Comparison of ENCODE assay signal across 9 mouse cellular contexts in genomic region chrX:60592598-60592997, GRCm38 (mm10). TPM values are rescaled to one million over a fixed set of nuclear protein-coding genes. Genes with fewer than 3 reads are reported as not detected.
DNase-seq lines count a peak whose midpoint lies in the region; ATAC-seq and TF ChIP-seq lines count a peak whose summit lies in the region.
"Had no signal": no experiment of that assay in that cellular context is flagged by ENCODE, and none has a peak within 500 bp of the region (broad histone marks: within the 10 kb centered on the region; RNA-seq: fewer than 3 reads in every experiment).

TSS of gene Atp11c (minus strand) at chrX:60592698.

- no peak for TF ChIP-seq EP300 in ES-Bruce4 (IDR thresholded peaks at IDR 0.05; ENCODE audit: insufficient read depth, low read depth, low read length)

- no peak for TF ChIP-seq POLR2A in ES-Bruce4 (IDR thresholded peaks at IDR 0.05; ENCODE audit: insufficient read depth, low read length)

- WGBS in embryonic facial prominence, embryonic 12.5 days, result 80% methylated on average over 2 of the region's 2 CpGs
- 86% methylated on average over 2 of the region's 2 CpGs for WGBS in limb, embryonic 10.5 days
- 79% methylated on average over 2 of the region's 2 CpGs for WGBS in heart, embryonic 11.5 days (ENCODE audit: insufficient replicate concordance)

- no peak within 1 kb of the TSS for H3K4me2 ChIP-seq in embryonic facial prominence, embryonic 12.5 days (replicated peaks)
- H3K4me2 ChIP-seq in heart, embryonic 11.5 days, result no peak within 1 kb of the TSS

- intact Hi-C loops in gastrocnemius, postnatal 14 days (cut with DNase I; ENCODE audit: low total_unique reads), result no loop called here

- no peak within 1 kb of the TSS for H3K27ac ChIP-seq in ES-Bruce4 (ENCODE audit: insufficient read depth, low read length)
- H3K27ac ChIP-seq in embryonic facial prominence, embryonic 12.5 days, result no peak within 1 kb of the TSS
- H3K27ac ChIP-seq in limb, embryonic 10.5 days, result no peak within 1 kb of the TSS
- no peak within 1 kb of the TSS for H3K27ac ChIP-seq in heart, embryonic 11.5 days (ENCODE audit: low read depth, low read length)

- H3K36me3 ChIP-seq in ES-Bruce4 (ENCODE audit: control insufficient read depth, insufficient read depth, low read length, poor library complexity, severe bottlenecking), result no peaks in the 10 kb centered on the region
- no peaks in the 10 kb centered on the region for H3K36me3 ChIP-seq in embryonic facial prominence, embryonic 12.5 days
- H3K36me3 ChIP-seq in limb, embryonic 10.5 days, result no peaks in the 10 kb centered on the region
- H3K36me3 ChIP-seq in heart, embryonic 11.5 days (ENCODE audit: control insufficient read depth, insufficient read depth, low read length), result no peaks in the 10 kb centered on the region

- H3K4me1 ChIP-seq in ES-Bruce4 (ENCODE audit: control insufficient read depth, insufficient read depth, low read length), result no peaks in the 10 kb centered on the region
- no peaks in the 10 kb centered on the region for H3K4me1 ChIP-seq in embryonic facial prominence, embryonic 12.5 days
- no peaks in the 10 kb centered on the region for H3K4me1 ChIP-seq in limb, embryonic 10.5 days
- H3K4me1 ChIP-seq in heart, embryonic 11.5 days (ENCODE audit: control insufficient read depth, insufficient read depth, low read length), result no peaks in the 10 kb centered on the region

- no peaks in the 10 kb centered on the region for H3K27me3 ChIP-seq in ES-Bruce4 (ENCODE audit: control insufficient read depth, insufficient read depth, low read length, poor library complexity, severe bottlenecking)
- no peaks in the 10 kb centered on the region for H3K27me3 ChIP-seq in embryonic facial prominence, embryonic 12.5 days
- H3K27me3 ChIP-seq in limb, embryonic 10.5 days (ENCODE audit: low read depth, poor library complexity, severe bottlenecking), result no peaks in the 10 kb centered on the region
- no peaks in the 10 kb centered on the region for H3K27me3 ChIP-seq in heart, embryonic 11.5 days (ENCODE audit: control insufficient read depth, insufficient read depth, low read length)

- no peak within 1 kb of the TSS for H3K4me3 ChIP-seq in ES-Bruce4 (ENCODE audit: low read depth, low read length)
- no peak within 1 kb of the TSS for H3K4me3 ChIP-seq in embryonic facial prominence, embryonic 12.5 days
- H3K4me3 ChIP-seq in limb, embryonic 10.5 days, result no peak within 1 kb of the TSS
- no peak within 1 kb of the TSS for H3K4me3 ChIP-seq in heart, embryonic 11.5 days (ENCODE audit: low read depth, low read length)

- H3K9me3 ChIP-seq in ES-Bruce4 (replicated peaks; ENCODE audit: control insufficient read depth, insufficient read depth, low read length, poor library complexity, severe bottlenecking), result no peaks in the 10 kb centered on the region
- no peaks in the 10 kb centered on the region for H3K9me3 ChIP-seq in embryonic facial prominence, embryonic 12.5 days
- H3K9me3 ChIP-seq in limb, embryonic 10.5 days (replicated peaks), result no peaks in the 10 kb centered on the region
- H3K9me3 ChIP-seq in heart, embryonic 11.5 days (replicated peaks; ENCODE audit: control insufficient read depth, low read length), result no peaks in the 10 kb centered on the region

- DNase-seq in heart, postnatal 4 days, result no peak
- DNase-seq in heart, adult 18-20 months, result no peak
- DNase-seq in limb, embryonic 10.5 days (ENCODE audit: low spot score), result no peak
- no peak for DNase-seq in gastrocnemius, postnatal 14 days
- no peak for DNase-seq in testis, postnatal 10 days (ENCODE audit: low spot score)
- DNase-seq: cerebellum, adult 11-12 months had no signal

- no peak for TF ChIP-seq CTCF in ES-Bruce4 (IDR thresholded peaks at IDR 0.05; ENCODE audit: low read depth, low read length)

- ATAC-seq in embryonic facial prominence, embryonic 12.5 days (ENCODE audit: insufficient number of reproducible peaks, insufficient read depth, low FRiP score, low TSS enrichment), result no peak
- no peak for ATAC-seq in heart, embryonic 11.5 days (replicated peaks; ENCODE audit: insufficient number of reproducible peaks, low FRiP score, low TSS enrichment)

- H3K9ac ChIP-seq in ES-Bruce4 (ENCODE audit: low read depth, poor library complexity, severe bottlenecking), result no peak within 1 kb of the TSS
- H3K9ac ChIP-seq in embryonic facial prominence, embryonic 12.5 days, result no peak within 1 kb of the TSS
- H3K9ac ChIP-seq in heart, embryonic 11.5 days (ENCODE audit: low read depth, low read length), result no peak within 1 kb of the TSS

RNA-seq across cellular contexts. Expression of gene Atp11c, which starts in this region (rescaled TPM):
- total RNA-seq in heart, postnatal 4 days (2021), result 10 to 100 TPM; 10.1 to 10.2 TPM
- 1 to 10 TPM; 5.6 to 6.9 TPM for total RNA-seq in heart, adult 18-20 months (2021)
- 14.5 and 17.1 TPM in 2 replicates for polyA plus RNA-seq in ES-Bruce4 (2011; ENCODE audit: insufficient read depth, insufficient read length, low read depth, missing spikeins)
- 12.4 and 13.5 TPM in 2 replicates for polyA plus RNA-seq in embryonic facial prominence, embryonic 12.5 days (2016; fragmentation: Nextera tagmentation; extraction: Ambion mirVana)
- polyA plus RNA-seq in limb, embryonic 10.5 days (2016; fragmentation: Nextera tagmentation; extraction: Ambion mirVana), result 14.3 and 15.7 TPM in 2 replicates
- 1 to 10 TPM; 4.2 to 4.9 TPM for total RNA-seq in gastrocnemius, postnatal 14 days (2021)
- polyA plus RNA-seq in heart, embryonic 11.5 days (2014; fragmentation: Nextera tagmentation; extraction: Ambion mirVana), result 6.2 and 6.5 TPM in 2 replicates
